Mouse (Mus musculus) cerebellum, adult 2 months (tissue): ENCODE data around the gene Slamf7.

Source experiments
- CTCF ChIP-seq: fragments of 200-500 bp; IDR thresholded peaks from 2 replicates; pipeline ENCODE4 v1.5.1; 2011; ENCODE audit warnings: low read depth, mild to moderate bottlenecking, control low read depth, low read length, moderate library complexity, borderline replicate concordance; ENCODE audit not compliant: insufficient read depth
- POLR2A ChIP-seq: fragments of 200-500 bp; IDR thresholded peaks from 2 replicates; pipeline ENCODE4 v1.6.1; 2011; ENCODE audit warnings: low read length, control low read depth, borderline replicate concordance; ENCODE audit not compliant: insufficient read depth

DNA sequence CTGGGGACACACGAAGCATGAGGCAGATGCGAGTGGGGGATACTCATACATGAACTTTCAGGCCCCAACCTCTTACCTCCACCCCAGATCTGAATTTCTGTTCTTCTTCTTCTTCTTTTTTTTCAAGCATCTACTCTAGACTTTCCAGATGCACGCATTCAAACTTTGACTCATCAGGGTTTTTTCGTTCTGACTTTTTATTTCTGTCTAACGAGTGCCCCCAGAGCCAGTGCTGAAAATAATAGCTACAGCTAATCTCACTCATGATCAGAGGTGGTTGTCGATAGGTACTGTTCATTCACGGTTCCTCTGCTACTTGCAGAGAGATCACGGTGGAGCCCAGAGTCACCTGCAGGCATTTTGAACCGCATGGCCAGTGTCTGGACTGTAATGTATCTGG, 32.1 kb upstream of the Slamf7 start:
- TF ChIP-seq CTCF (no peak), POLR2A (no peak)
